28 mouse cellular contexts compared by ENCODE assay signal in the genomic region with DNA sequence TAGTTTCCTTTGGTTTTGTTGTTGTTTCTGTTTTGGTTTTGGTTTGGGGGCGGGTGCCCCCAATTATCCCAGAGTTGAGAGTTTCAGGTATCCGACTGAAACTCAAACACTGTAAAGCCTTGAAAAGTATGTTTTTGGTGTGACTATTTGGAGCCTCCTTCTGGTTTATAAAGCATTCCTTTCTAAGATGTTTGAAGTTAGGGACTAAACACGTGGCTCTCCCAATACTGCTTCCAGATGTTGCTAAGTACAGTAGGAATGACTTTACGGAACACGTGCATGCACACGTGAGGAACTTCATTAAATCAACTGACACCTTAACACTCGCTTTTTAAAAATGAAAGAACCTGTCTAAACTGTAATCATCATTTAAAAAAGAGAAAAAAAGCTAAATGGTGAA. TPM values are rescaled to one million over a fixed set of nuclear protein-coding genes. Genes with fewer than 3 reads are reported as not detected.
"Had no signal": no experiment of that assay in that cellular context is flagged by ENCODE, and none has a peak within 500 bp of the region (broad histone marks: within the 10 kb centered on the region; RNA-seq: fewer than 3 reads in every experiment).

No protein-coding gene starts in this region.

- H3K9ac ChIP-seq: liver, embryonic 14.5 days; liver, postnatal 0 days; lung, embryonic 14.5 days; midbrain, embryonic 12.5 days; midbrain, embryonic 15.5 days; neural tube, embryonic 12.5 days; neural tube, embryonic 15.5 days; stomach, embryonic 15.5 days had no signal

- H3K4me2 ChIP-seq: lung, embryonic 14.5 days; midbrain, embryonic 12.5 days; midbrain, embryonic 15.5 days; neural tube, embryonic 12.5 days; neural tube, embryonic 15.5 days; stomach, embryonic 15.5 days had no signal

- H3K9me3 ChIP-seq: midbrain, embryonic 12.5 days; midbrain, embryonic 15.5 days; neural tube, embryonic 12.5 days; neural tube, embryonic 15.5 days; stomach, embryonic 15.5 days had no signal

- H3K4me3 ChIP-seq: layer of hippocampus, adult 2 months; midbrain, embryonic 12.5 days; midbrain, embryonic 15.5 days; neural tube, embryonic 12.5 days; neural tube, embryonic 15.5 days; stomach, embryonic 15.5 days had no signal

- H3K27ac ChIP-seq: kidney, postnatal 0 days; layer of hippocampus, adult 2 months; liver, embryonic 14.5 days; macrophage; midbrain, embryonic 12.5 days; midbrain, embryonic 15.5 days; neural tube, embryonic 12.5 days; neural tube, embryonic 15.5 days; stomach, embryonic 15.5 days had no signal

- DNase-seq: kidney, adult 2 months; kidney, postnatal 25 days; layer of hippocampus, adult 9-11 months; liver, postnatal 0 days; lung, embryonic 14.5 days; right cerebral cortex, adult 18-20 months; right cerebral cortex, postnatal 14 days; right cerebral cortex, postnatal 4 days; spleen, adult 18-20 months; thymus, adult 18-20 months had no signal

- H3K27me3 ChIP-seq: midbrain, embryonic 12.5 days; midbrain, embryonic 15.5 days; neural tube, embryonic 12.5 days; neural tube, embryonic 15.5 days; stomach, embryonic 15.5 days had no signal

- H3K4me1 ChIP-seq: midbrain, embryonic 15.5 days; neural tube, embryonic 12.5 days; neural tube, embryonic 15.5 days; stomach, embryonic 15.5 days had no signal

- H3K36me3 ChIP-seq: midbrain, embryonic 12.5 days; midbrain, embryonic 15.5 days; neural tube, embryonic 12.5 days; neural tube, embryonic 15.5 days; stomach, embryonic 15.5 days had no signal

- ATAC-seq: liver, postnatal 0 days; lung, postnatal 0 days; midbrain, embryonic 15.5 days had no signal

RNA-seq across cellular contexts. Expression of gene Actbl2, which starts 4.9 kb away (rescaled TPM):
- total RNA-seq: layer of hippocampus, adult 2 months; layer of hippocampus, postnatal 25 days; left cerebral cortex, adult 18-20 months; left cerebral cortex, postnatal 25 days; liver, adult 2 months; megakaryocyte, adult 5-6 weeks had no signal
- polyA plus RNA-seq: kidney, adult 2 months; kidney, embryonic 14.5 days; kidney, postnatal 0 days; large intestine, adult 2 months; limb, embryonic 11.5 days; liver, adult 2 months; liver, embryonic 14.5 days; liver, postnatal 0 days; lung, embryonic 14.5 days; lung, postnatal 0 days; macrophage; midbrain, embryonic 12.5 days; midbrain, embryonic 15.5 days; neural tube, embryonic 12.5 days; neural tube, embryonic 15.5 days had no signal
